Mouse (Mus musculus): ENCODE measurements around the gene Mcu.

GRCm38 (mm10) chr10:59465546-59465945, 150.9 kb downstream of the Mcu start:
- TF ChIP-seq CTCF (IDR thresholded peaks at IDR 0.05; ENCODE audit: extremely low read depth, insufficient read depth, insufficient read length, insufficient replicate concordance) (no peak), POLR2A (IDR thresholded peaks at IDR 0.05; ENCODE audit: low read depth, low read length) (no peak)

Measured in spleen, adult 2 months (tissue).